Mouse (Mus musculus): ENCODE measurements at regions not wholly inside any gene's neighbourhood (a gene's known extent, or its start where the extent isn't known, plus 50 kb on each side); places are given as distances from the start of the nearest gene placed in this dataset.

GRCm38 (mm10) chr2:115392082-115392762, 189.3 kb upstream of the BC052040 start:
- Histone ChIP-seq H3K4me1 (ENCODE audit: control insufficient read depth, insufficient read depth, low read length) (peaks cover under 1% of the 10 kb centered on the region; the same call in 1 of the 2 replicates), H3K4me3 (ENCODE audit: insufficient read depth, low read depth, low read length) (no peak overlapping the region), H3K27ac (ENCODE audit: insufficient read depth, low read depth, low read length) (no peak overlapping the region)
- TF ChIP-seq POLR2A (IDR thresholded peaks at IDR 0.05; ENCODE audit: insufficient read depth, low read depth, low read length) (no peak), CTCF (IDR thresholded peaks at IDR 0.05; ENCODE audit: insufficient read depth, low read depth, low read length) (no peak)
- 96% methylated on average over 8 of the region's 8 CpGs for WGBS

- 63% methylated on average over 4 of the region's 4 CpGs for WGBS
- TF ChIP-seq CTCF (IDR thresholded peaks at IDR 0.05; ENCODE audit: insufficient read depth, low read depth, low read length) (no peak), POLR2A (IDR thresholded peaks at IDR 0.05; ENCODE audit: insufficient read depth, low read depth, low read length) (no peak)
- Histone ChIP-seq H3K27ac (ENCODE audit: insufficient read depth, low read depth, low read length) (no peak overlapping the region), H3K4me1 (ENCODE audit: control insufficient read depth, insufficient read depth, low read length) (no peaks in the 10 kb centered on the region), H3K4me3 (ENCODE audit: insufficient read depth, low read depth, low read length) (no peak overlapping the region)
These were observed 187.4 kb upstream of the BC052040 start for GRCm38 (mm10) chr2:115394091-115394490.

GRCm38 (mm10) chr2:115398550-115398949, 183.0 kb upstream of the BC052040 start:
- TF ChIP-seq CTCF (IDR thresholded peaks at IDR 0.05; ENCODE audit: insufficient read depth, low read depth, low read length) (no peak), POLR2A (IDR thresholded peaks at IDR 0.05; ENCODE audit: insufficient read depth, low read depth, low read length) (no peak)
- Histone ChIP-seq H3K27ac (ENCODE audit: insufficient read depth, low read depth, low read length) (no peak overlapping the region), H3K4me3 (ENCODE audit: insufficient read depth, low read depth, low read length) (no peak overlapping the region), H3K4me1 (ENCODE audit: control insufficient read depth, insufficient read depth, low read length) (no peaks in the 10 kb centered on the region)
- WGBS, result 93% methylated on average over 4 of the region's 4 CpGs

- no peaks in the 10 kb centered on the region for H3K4me1 ChIP-seq (ENCODE audit: control insufficient read depth, insufficient read depth, low read length)
- 66% methylated on average over 6 of the region's 6 CpGs for WGBS
- no peak for TF ChIP-seq POLR2A (IDR thresholded peaks at IDR 0.05; ENCODE audit: insufficient read depth, low read depth, low read length)
- no peak for TF ChIP-seq CTCF (IDR thresholded peaks at IDR 0.05; ENCODE audit: insufficient read depth, low read depth, low read length)
- no peak overlapping the region for H3K4me3 ChIP-seq (ENCODE audit: insufficient read depth, low read depth, low read length)
- no peak overlapping the region for H3K27ac ChIP-seq (ENCODE audit: insufficient read depth, low read depth, low read length)
These were observed 182.3 kb upstream of the BC052040 start for GRCm38 (mm10) chr2:115399107-115399740.

- WGBS, result 93% methylated on average over 10 of the region's 10 CpGs
These were observed 181.4 kb upstream of the BC052040 start for GRCm38 (mm10) chr2:115399987-115400550.

GRCm38 (mm10) chr2:115402246-115402645, 179.3 kb upstream of the BC052040 start:
- H3K4me1 ChIP-seq (ENCODE audit: control insufficient read depth, insufficient read depth, low read length), result no peaks in the 10 kb centered on the region
- H3K27ac ChIP-seq (ENCODE audit: insufficient read depth, low read depth, low read length), result no peak overlapping the region
- no peak for TF ChIP-seq POLR2A (IDR thresholded peaks at IDR 0.05; ENCODE audit: insufficient read depth, low read depth, low read length)
- TF ChIP-seq CTCF (IDR thresholded peaks at IDR 0.05; ENCODE audit: insufficient read depth, low read depth, low read length), result no peak
- H3K4me3 ChIP-seq (ENCODE audit: insufficient read depth, low read depth, low read length), result no peak overlapping the region
- WGBS, result 92% methylated on average over 2 of the region's 2 CpGs

More at GRCm38 (mm10) chr2:115399987-115400550, 181.4 kb upstream of the BC052040 start:
- Histone ChIP-seq H3K27ac (ENCODE audit: insufficient read depth, low read depth, low read length) (no peak overlapping the region; the same call in 1 of the 2 replicates), H3K4me1 (ENCODE audit: control insufficient read depth, insufficient read depth, low read length) (no peaks in the 10 kb centered on the region), H3K4me3 (ENCODE audit: insufficient read depth, low read depth, low read length) (no peak overlapping the region)
- TF ChIP-seq POLR2A (IDR thresholded peaks at IDR 0.05; ENCODE audit: insufficient read depth, low read depth, low read length) (no peak), CTCF (IDR thresholded peaks at IDR 0.05; ENCODE audit: insufficient read depth, low read depth, low read length) (no peak)

GRCm38 (mm10) chr2:115432476-115432875, 149.0 kb upstream of the BC052040 start:
- no peaks in the 10 kb centered on the region for H3K4me1 ChIP-seq (ENCODE audit: control insufficient read depth, insufficient read depth, low read length)
- TF ChIP-seq POLR2A (IDR thresholded peaks at IDR 0.05; ENCODE audit: insufficient read depth, low read depth, low read length), result no peak
- no peak overlapping the region for H3K27ac ChIP-seq (ENCODE audit: insufficient read depth, low read depth, low read length)
- H3K4me3 ChIP-seq (ENCODE audit: insufficient read depth, low read depth, low read length), result no peak overlapping the region
- 29% methylated on average over 2 of the region's 2 CpGs for WGBS

GRCm38 (mm10) chr2:115441100-115441499, 140.4 kb upstream of the BC052040 start:
- H3K27ac ChIP-seq (ENCODE audit: insufficient read depth, low read depth, low read length), result no peak overlapping the region
- no peaks in the 10 kb centered on the region for H3K4me1 ChIP-seq (ENCODE audit: control insufficient read depth, insufficient read depth, low read length)
- WGBS, result 31% methylated on average over 1 of the region's 1 CpGs
- no peak for TF ChIP-seq POLR2A (IDR thresholded peaks at IDR 0.05; ENCODE audit: insufficient read depth, low read depth, low read length)
- no peak for TF ChIP-seq CTCF (IDR thresholded peaks at IDR 0.05; ENCODE audit: insufficient read depth, low read depth, low read length)
- no peak overlapping the region for H3K4me3 ChIP-seq (ENCODE audit: insufficient read depth, low read depth, low read length)

- Histone ChIP-seq H3K4me1 (ENCODE audit: control insufficient read depth, insufficient read depth, low read length) (no peaks in the 10 kb centered on the region), H3K4me3 (ENCODE audit: insufficient read depth, low read depth, low read length) (no peak overlapping the region), H3K27ac (ENCODE audit: insufficient read depth, low read depth, low read length) (no peak overlapping the region)
- no peak for TF ChIP-seq POLR2A (IDR thresholded peaks at IDR 0.05; ENCODE audit: insufficient read depth, low read depth, low read length)
- 96% methylated on average over 6 of the region's 6 CpGs for WGBS
These were observed 131.6 kb upstream of the BC052040 start for GRCm38 (mm10) chr2:115449783-115450483.
